Mouse (Mus musculus) liver, postnatal 0 days (tissue): ENCODE measurements around the gene Zbtb1.

Source experiments
- CTCF ChIP-seq: sonication (generic); IDR thresholded peaks from 2 replicates; pipeline ENCODE4 v1.5.1; 2016; ENCODE audit warnings: antibody characterized with exemption, low read depth
- EP300 ChIP-seq: IDR thresholded peaks from 2 replicates; pipeline ENCODE4 v1.6.1; 2016; ENCODE audit warnings: antibody characterized with exemption, low read depth, mild to moderate bottlenecking

DNA sequence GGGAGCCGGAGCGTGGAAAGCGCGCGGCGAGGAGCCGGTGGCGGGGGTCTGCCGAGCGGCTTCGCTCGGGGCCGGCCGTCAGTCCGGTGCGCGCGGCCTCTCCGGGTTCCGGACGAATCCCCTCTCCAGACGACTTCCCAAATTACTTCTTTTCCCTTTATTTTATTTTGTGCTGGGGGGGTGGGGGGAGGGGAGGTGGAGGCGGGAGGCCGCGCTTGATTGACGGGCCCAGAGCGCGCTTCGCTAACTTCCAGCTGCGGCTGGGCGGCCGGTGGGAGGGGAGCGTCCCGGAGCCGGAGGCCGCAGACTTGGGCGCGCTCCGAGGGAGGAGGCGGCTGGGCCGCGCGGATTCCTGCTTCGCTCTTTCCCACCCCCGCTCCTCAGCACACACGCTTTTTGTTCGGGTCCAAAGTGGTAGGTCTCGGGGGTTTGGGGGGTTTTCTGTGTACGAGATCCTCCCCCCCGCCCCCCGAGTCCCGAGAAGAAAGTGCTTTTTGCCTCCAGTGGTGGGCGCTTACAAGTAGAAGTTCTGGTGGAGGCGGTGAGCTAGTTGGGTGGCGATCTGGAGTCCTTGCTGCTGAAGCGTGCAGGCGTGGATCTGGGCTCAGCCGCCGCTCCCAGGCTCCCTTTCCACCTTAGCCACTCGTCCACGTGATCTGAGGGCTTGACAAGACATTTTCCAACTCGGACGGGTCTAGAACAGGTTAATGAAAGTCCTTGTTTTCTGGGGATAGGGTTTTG lies 935 bp downstream of the Zbtb1 start:
- no peak; the same call in 1 of the 2 replicates for TF ChIP-seq CTCF
- no peak for TF ChIP-seq EP300
